Comparison of ENCODE assay signal across 8 mouse cellular contexts in the genomic region with DNA sequence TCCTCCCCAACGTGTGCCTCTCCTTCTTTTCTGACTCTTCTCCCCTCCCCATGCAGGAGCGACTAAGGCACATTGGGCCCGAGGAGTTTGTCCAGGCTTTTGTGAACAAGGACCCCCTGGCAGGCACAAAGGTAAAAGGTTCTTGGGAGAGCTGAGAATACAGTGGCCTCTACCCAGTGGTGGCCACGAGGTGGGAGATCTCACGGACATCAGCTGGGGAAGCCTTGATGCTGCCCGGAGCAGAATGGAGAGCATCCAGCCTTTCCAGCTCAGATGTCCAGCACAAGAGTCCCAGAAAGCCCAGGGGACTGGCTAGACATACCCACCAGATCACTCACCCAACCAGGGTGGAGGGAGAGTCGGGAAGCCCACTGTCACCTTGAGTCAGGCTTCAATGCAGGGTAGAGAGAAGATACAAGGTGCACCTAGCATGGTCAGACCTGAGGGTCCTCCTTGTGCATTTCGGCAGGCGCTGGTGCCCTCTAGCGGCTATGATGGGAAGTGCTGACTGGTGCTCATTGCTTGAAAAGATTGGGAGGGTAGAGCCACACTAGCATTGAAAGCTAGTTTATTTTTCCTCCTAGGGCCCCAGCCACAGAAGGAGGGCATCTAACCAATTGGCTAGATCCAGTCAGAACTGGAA. TPM values are rescaled to one million over a fixed set of nuclear protein-coding genes. Genes with fewer than 3 reads are reported as not detected.
DNase-seq lines count a peak whose midpoint lies in the region; ATAC-seq and TF ChIP-seq lines count a peak whose summit lies in the region.

No protein-coding gene starts in this region.

- H3K4me1 ChIP-seq in forebrain, embryonic 16.5 days (replicated peaks; ENCODE audit: control insufficient read depth, insufficient read depth, low read length): 0 out of 2 replicates have a peak, but pooled peaks cover 3% of the 10 kb centered on the region
- H3K4me1 ChIP-seq in liver, postnatal 0 days (ENCODE audit: insufficient read depth): no peaks in the 10 kb centered on the region
- H3K4me1 ChIP-seq in neural tube, embryonic 14.5 days (ENCODE audit: control insufficient read depth, insufficient read depth, low read length): no peaks in the 10 kb centered on the region

- no peaks in the 10 kb centered on the region for H3K36me3 ChIP-seq in forebrain, embryonic 16.5 days (ENCODE audit: control insufficient read depth, insufficient read depth)
- H3K36me3 ChIP-seq in liver, postnatal 0 days (replicated peaks; ENCODE audit: insufficient read depth, low read length): no peaks in the 10 kb centered on the region
- H3K36me3 ChIP-seq in neural tube, embryonic 14.5 days (ENCODE audit: control insufficient read depth, insufficient read depth, low read length): no peaks in the 10 kb centered on the region

- TF ChIP-seq EP300 in liver, postnatal 0 days (IDR thresholded peaks at IDR 0.05; ENCODE audit: low read depth): no peak

- H3K9me3 ChIP-seq in forebrain, embryonic 16.5 days (ENCODE audit: control insufficient read depth, low read length): no peaks in the 10 kb centered on the region
- H3K9me3 ChIP-seq in liver, postnatal 0 days (ENCODE audit: low read length): no peaks in the 10 kb centered on the region
- no peaks in the 10 kb centered on the region for H3K9me3 ChIP-seq in neural tube, embryonic 14.5 days (ENCODE audit: control insufficient read depth, low read length)

- ATAC-seq in forebrain, embryonic 16.5 days: peak; percentile 65
- no peak for ATAC-seq in liver, postnatal 0 days
- peak; percentile 80; the same call in 1 of the 2 replicates for ATAC-seq in neural tube, embryonic 14.5 days (ENCODE audit: low read depth)

- H3K4me2 ChIP-seq in forebrain, embryonic 16.5 days (ENCODE audit: low read length): no peak overlapping the region
- H3K4me2 ChIP-seq in liver, postnatal 0 days (ENCODE audit: low read depth, low read length): no peak overlapping the region
- H3K4me2 ChIP-seq in neural tube, embryonic 14.5 days (ENCODE audit: low read depth, low read length): no peak overlapping the region

- DNase-seq in urinary bladder, adult 2 months (ENCODE audit: low spot score): peak; percentile 27
- no peak for DNase-seq in urinary bladder, postnatal 10 days (ENCODE audit: low spot score)
- DNase-seq in c-Kit-positive CD71-positive TER-119-positive erythroid progenitor cells, embryonic 14.5 days (ENCODE audit: low spot score): peak; percentile 66
- DNase-seq in kidney, adult 9 months: peak; percentile 49
- DNase-seq in liver, postnatal 0 days: peak; percentile 82
- peak; percentile 66 for DNase-seq in thymus, postnatal 25 days

- no peaks in the 10 kb centered on the region for H3K27me3 ChIP-seq in forebrain, embryonic 16.5 days (replicated peaks; ENCODE audit: control insufficient read depth, insufficient read depth, low read length)
- 0 out of 2 replicates have a peak, but pooled peaks cover 10% of the 10 kb centered on the region for H3K27me3 ChIP-seq in liver, postnatal 0 days (ENCODE audit: insufficient read depth, low read length)
- H3K27me3 ChIP-seq in neural tube, embryonic 14.5 days (ENCODE audit: control insufficient read depth, insufficient read depth, low read length): no peaks in the 10 kb centered on the region

- H3K27ac ChIP-seq in forebrain, embryonic 16.5 days (ENCODE audit: low read length): no peak overlapping the region
- no peak overlapping the region for H3K27ac ChIP-seq in liver, postnatal 0 days (ENCODE audit: low read depth)
- H3K27ac ChIP-seq in neural tube, embryonic 14.5 days (ENCODE audit: low read depth, low read length): no peak overlapping the region

- 38% methylated on average over 10 of the region's 10 CpGs for WGBS in forebrain, embryonic 16.5 days
- WGBS in liver, postnatal 0 days (ENCODE audit: insufficient replicate concordance): 28% methylated on average over 10 of the region's 10 CpGs
- WGBS in neural tube, embryonic 14.5 days: 39% methylated on average over 10 of the region's 10 CpGs

- TF ChIP-seq CTCF in liver, postnatal 0 days (IDR thresholded peaks at IDR 0.05; ENCODE audit: low read depth): peak; percentile 95

- no peak overlapping the region for H3K9ac ChIP-seq in forebrain, embryonic 16.5 days (replicated peaks; ENCODE audit: low read depth, low read length)
- H3K9ac ChIP-seq in liver, postnatal 0 days (replicated peaks): no peak overlapping the region
- H3K9ac ChIP-seq in neural tube, embryonic 14.5 days (replicated peaks; ENCODE audit: low read depth, low read length): no peak overlapping the region

- H3K4me3 ChIP-seq in forebrain, embryonic 16.5 days (replicated peaks; ENCODE audit: low read length): no peak overlapping the region
- H3K4me3 ChIP-seq in liver, postnatal 0 days (ENCODE audit: low read depth, low read length): no peak overlapping the region
- H3K4me3 ChIP-seq in neural tube, embryonic 14.5 days (ENCODE audit: low read depth, low read length): no peak overlapping the region

RNA-seq across cellular contexts. Expression of a gene that starts 59.6 kb away (rescaled TPM):
- 2.0 and 2.5 TPM in 2 replicates for polyA plus RNA-seq in urinary bladder, adult 2 months (2012; rRNA removed)
- 11.4 and 17.1 TPM in 2 replicates for polyA plus RNA-seq in forebrain, embryonic 16.5 days (2015; fragmentation: Nextera tagmentation; extraction: Ambion mirVana)
- polyA plus RNA-seq in liver, postnatal 0 days (2015; fragmentation: Nextera tagmentation; extraction: Ambion mirVana): not detected in 2 replicates
- 26.1 and 39.1 TPM in 2 replicates for polyA plus RNA-seq in neural tube, embryonic 14.5 days (2014; fragmentation: Nextera tagmentation; extraction: Ambion mirVana)
